ENCODE assay signal across 20 mouse cellular contexts in the genomic region with DNA sequence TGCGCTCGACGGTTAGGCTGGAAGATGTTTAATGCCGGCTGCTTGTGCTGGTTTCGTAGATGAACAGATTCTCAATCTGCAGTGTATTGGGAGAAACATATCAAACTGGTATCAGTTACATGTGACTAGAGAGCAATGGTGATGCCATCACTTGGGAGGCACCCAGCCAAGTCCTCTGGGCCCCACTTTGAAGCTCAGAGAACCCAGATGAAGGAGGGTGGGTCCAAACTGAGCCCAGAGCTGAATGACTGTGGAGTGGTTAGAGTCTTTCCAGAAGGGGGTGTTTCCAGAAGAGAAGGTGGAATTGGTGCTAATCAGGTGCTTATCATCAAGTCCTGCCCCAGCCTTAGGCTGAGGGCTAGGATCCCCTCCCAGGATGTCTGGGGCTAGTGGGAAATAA. TPM values are rescaled to one million over a fixed set of nuclear protein-coding genes. Genes with fewer than 3 reads are reported as not detected.
A peak's percentile ranks its signal among the peaks of the same experiment; 100 is the strongest.
DNase-seq lines count a peak whose midpoint lies in the region; ATAC-seq lines count a peak whose summit lies in the region.
"Had no signal": no experiment of that assay in that cellular context is flagged by ENCODE, and none has a peak within 500 bp of the region (broad histone marks: within the 10 kb centered on the region; RNA-seq: fewer than 3 reads in every experiment).

No protein-coding gene starts in this region.

- H3K9ac ChIP-seq in hindbrain, embryonic 13.5 days = no peak overlapping the region
- H3K9ac ChIP-seq in hindbrain, embryonic 11.5 days (ENCODE audit: low read depth, low read length) = no peak overlapping the region
- no peak overlapping the region for H3K9ac ChIP-seq in midbrain, embryonic 14.5 days (replicated peaks; ENCODE audit: low read length)
- H3K9ac ChIP-seq in neural tube, embryonic 15.5 days (replicated peaks) = no peak overlapping the region
- H3K9ac ChIP-seq: embryonic facial prominence, embryonic 13.5 days; limb, embryonic 15.5 days had no signal

- peak overlapping the region; percentile 95 for H3K4me2 ChIP-seq in hindbrain, embryonic 13.5 days
- H3K4me2 ChIP-seq in hindbrain, embryonic 11.5 days (replicated peaks; ENCODE audit: low read depth, low read length) = no peak overlapping the region
- H3K4me2 ChIP-seq in midbrain, embryonic 14.5 days (ENCODE audit: low read length) = peak overlapping the region; percentile 99
- peak overlapping the region; percentile 98 for H3K4me2 ChIP-seq in neural tube, embryonic 15.5 days
- H3K4me2 ChIP-seq: embryonic facial prominence, embryonic 13.5 days; heart, embryonic 11.5 days; limb, embryonic 15.5 days had no signal

- WGBS in hindbrain, embryonic 13.5 days = 71% methylated on average over 5 of the region's 5 CpGs
- 88% methylated on average over 5 of the region's 5 CpGs for WGBS in hindbrain, embryonic 11.5 days
- 82% methylated on average over 5 of the region's 5 CpGs for WGBS in midbrain, embryonic 14.5 days
- WGBS in neural tube, embryonic 15.5 days = 52% methylated on average over 5 of the region's 5 CpGs

- ATAC-seq in hindbrain, embryonic 13.5 days (ENCODE audit: low FRiP score) = no peak
- no peak for ATAC-seq in hindbrain, embryonic 11.5 days (ENCODE audit: low FRiP score)
- ATAC-seq in midbrain, embryonic 14.5 days (ENCODE audit: low FRiP score, low TSS enrichment) = no peak
- no peak for ATAC-seq in neural tube, embryonic 15.5 days (ENCODE audit: low FRiP score)
- ATAC-seq: forebrain, embryonic 16.5 days; lung, postnatal 0 days had no signal

- peaks cover 53% of the 10 kb centered on the region for H3K4me1 ChIP-seq in hindbrain, embryonic 13.5 days (replicated peaks)
- H3K4me1 ChIP-seq in hindbrain, embryonic 11.5 days (replicated peaks; ENCODE audit: control insufficient read depth, insufficient read depth, low read length) = peaks cover 5% of the 10 kb centered on the region
- peaks cover 42% of the 10 kb centered on the region for H3K4me1 ChIP-seq in midbrain, embryonic 14.5 days (ENCODE audit: control insufficient read depth, insufficient read depth, low read length)
- peaks cover 39% of the 10 kb centered on the region for H3K4me1 ChIP-seq in neural tube, embryonic 15.5 days

- H3K27me3 ChIP-seq in hindbrain, embryonic 13.5 days = peaks cover 18% of the 10 kb centered on the region
- peaks cover 2% of the 10 kb centered on the region for H3K27me3 ChIP-seq in hindbrain, embryonic 11.5 days (ENCODE audit: control insufficient read depth, insufficient read depth, low read length)
- H3K27me3 ChIP-seq in midbrain, embryonic 14.5 days (ENCODE audit: control insufficient read depth, insufficient read depth, low read length) = no peaks in the 10 kb centered on the region
- peaks cover 8% of the 10 kb centered on the region for H3K27me3 ChIP-seq in neural tube, embryonic 15.5 days (replicated peaks)

- no peak overlapping the region for H3K27ac ChIP-seq in hindbrain, embryonic 13.5 days
- no peak overlapping the region for H3K27ac ChIP-seq in hindbrain, embryonic 11.5 days (ENCODE audit: low read depth, low read length)
- H3K27ac ChIP-seq in midbrain, embryonic 14.5 days (replicated peaks; ENCODE audit: low read depth, low read length) = no peak overlapping the region
- H3K27ac ChIP-seq in neural tube, embryonic 15.5 days (replicated peaks) = no peak overlapping the region
- H3K27ac ChIP-seq: embryonic facial prominence, embryonic 13.5 days; layer of hippocampus, adult 2 months; limb, embryonic 15.5 days had no signal

- no peak overlapping the region for H3K4me3 ChIP-seq in hindbrain, embryonic 13.5 days
- H3K4me3 ChIP-seq in hindbrain, embryonic 11.5 days (ENCODE audit: low read depth, low read length) = no peak overlapping the region
- H3K4me3 ChIP-seq in midbrain, embryonic 14.5 days (replicated peaks; ENCODE audit: low read depth, low read length) = no peak overlapping the region
- no peak overlapping the region for H3K4me3 ChIP-seq in neural tube, embryonic 15.5 days (replicated peaks)
- H3K4me3 ChIP-seq: embryonic facial prominence, embryonic 13.5 days; layer of hippocampus, adult 2 months; limb, embryonic 15.5 days had no signal

- peak; percentile 64 to 72 for DNase-seq in adrenal gland, adult (ENCODE audit: inconsistent age in 2 of 2, low spot score in 1 of 2)
- DNase-seq in adrenal gland, postnatal 25 days = no peak
- no peak for DNase-seq in hindbrain, embryonic 11.5 days (ENCODE audit: low spot score)
- no peak for DNase-seq in midbrain, embryonic 14.5 days
- DNase-seq in testis, postnatal 14 days (ENCODE audit: low spot score) = no peak
- DNase-seq in spleen, postnatal 36 days (ENCODE audit: low spot score in 2 of 2) = no peak
- DNase-seq: cerebellum, adult 9-10 months; heart, postnatal 10 days; kidney, postnatal 14 days; right cerebral cortex, adult 18-20 months; thymus, postnatal 36 days had no signal

- no peaks in the 10 kb centered on the region for H3K9me3 ChIP-seq in hindbrain, embryonic 13.5 days
- H3K9me3 ChIP-seq in hindbrain, embryonic 11.5 days (ENCODE audit: control insufficient read depth, low read length) = no peaks in the 10 kb centered on the region
- no peaks in the 10 kb centered on the region for H3K9me3 ChIP-seq in midbrain, embryonic 14.5 days (ENCODE audit: control insufficient read depth, low read length)
- H3K9me3 ChIP-seq in neural tube, embryonic 15.5 days (replicated peaks) = no peaks in the 10 kb centered on the region
- H3K9me3 ChIP-seq: embryonic facial prominence, embryonic 13.5 days; limb, embryonic 15.5 days had no signal

- 0 out of 2 replicates have a peak, but pooled peaks cover 6% of the 10 kb centered on the region for H3K36me3 ChIP-seq in hindbrain, embryonic 13.5 days
- no peaks in the 10 kb centered on the region for H3K36me3 ChIP-seq in hindbrain, embryonic 11.5 days (ENCODE audit: control insufficient read depth, insufficient read depth, low read length)
- no peaks in the 10 kb centered on the region for H3K36me3 ChIP-seq in midbrain, embryonic 14.5 days (ENCODE audit: control insufficient read depth, insufficient read depth, low read length)
- H3K36me3 ChIP-seq in neural tube, embryonic 15.5 days = no peaks in the 10 kb centered on the region
- H3K36me3 ChIP-seq: embryonic facial prominence, embryonic 13.5 days; limb, embryonic 15.5 days had no signal

RNA-seq across cellular contexts. Expression of a gene that starts 2.8 kb away (rescaled TPM):
- total RNA-seq in adrenal gland, postnatal 25 days (2021) = 116 and 153 TPM in 2 replicates
- 5.1 and 5.4 TPM in 2 replicates for polyA plus RNA-seq in hindbrain, embryonic 13.5 days (2015; fragmentation: Nextera tagmentation; extraction: Ambion mirVana)
- 2.9 and 3.0 TPM in 2 replicates for polyA plus RNA-seq in hindbrain, embryonic 11.5 days (2014; fragmentation: Nextera tagmentation; extraction: Ambion mirVana)
- 10.1 and 11.1 TPM in 2 replicates for polyA plus RNA-seq in midbrain, embryonic 14.5 days (2014; fragmentation: Nextera tagmentation; extraction: Ambion mirVana)
- 7.5 TPM in 2 replicates for polyA plus RNA-seq in neural tube, embryonic 15.5 days (2015; fragmentation: Nextera tagmentation; extraction: Ambion mirVana)
- total RNA-seq: megakaryocyte, adult 5-6 weeks had no signal

RNA-seq across cellular contexts. Expression of a gene that starts 14.7 kb away (rescaled TPM):
- total RNA-seq in adrenal gland, postnatal 25 days (2021) = 2.4 and 4.8 TPM in 2 replicates
- 17.6 and 22.5 TPM in 2 replicates for polyA plus RNA-seq in hindbrain, embryonic 13.5 days (2015; fragmentation: Nextera tagmentation; extraction: Ambion mirVana)
- 33.1 and 39.3 TPM in 2 replicates for polyA plus RNA-seq in hindbrain, embryonic 11.5 days (2014; fragmentation: Nextera tagmentation; extraction: Ambion mirVana)
- polyA plus RNA-seq in midbrain, embryonic 14.5 days (2014; fragmentation: Nextera tagmentation; extraction: Ambion mirVana) = 22.3 and 38.0 TPM in 2 replicates
- polyA plus RNA-seq in neural tube, embryonic 15.5 days (2015; fragmentation: Nextera tagmentation; extraction: Ambion mirVana) = 6.6 and 7.1 TPM in 2 replicates

Comparison
In these comparisons a context has a peak if more than half of its experiments do, and no peak if none do; other contexts are left out.
1. DNase-seq: peak in adrenal gland, adult (2 of 2); none in adrenal gland, postnatal 25 days (single experiment), hindbrain, embryonic 11.5 days (single experiment), midbrain, embryonic 14.5 days (single experiment), testis, postnatal 14 days (single experiment) and spleen, postnatal 36 days (0 of 2).